Mouse (Mus musculus) erythroblast, embryonic 14.5 days (primary cell): ENCODE data around the gene Calhm6.

Source experiments
- GATA1 ChIP-seq: IDR thresholded peaks from 2 replicates; pipeline ENCODE4 v1.6.1; 2012; ENCODE audit warnings: low read length, inconsistent platforms, mixed read lengths
- TAL1 ChIP-seq: IDR thresholded peaks from 3 replicates; pipeline ENCODE4 v1.6.1; 2012; ENCODE audit warnings: low read length, inconsistent platforms, mixed read lengths

- TF ChIP-seq GATA1, result no peak
- TF ChIP-seq TAL1, result no peak
Measured at GRCm38 (mm10) chr10:34091888-34092287, 35.9 kb downstream of the Calhm6 start.
